Mouse (Mus musculus): ENCODE data around the gene Rasl2-9. TPM values are rescaled to one million over a fixed set of nuclear protein-coding genes. Genes with fewer than 3 reads are reported as not detected.

Rasl2-9 gene
- polyA plus RNA-seq, 1 experiment from 2014 or later = 1.6 TPM

DNA sequence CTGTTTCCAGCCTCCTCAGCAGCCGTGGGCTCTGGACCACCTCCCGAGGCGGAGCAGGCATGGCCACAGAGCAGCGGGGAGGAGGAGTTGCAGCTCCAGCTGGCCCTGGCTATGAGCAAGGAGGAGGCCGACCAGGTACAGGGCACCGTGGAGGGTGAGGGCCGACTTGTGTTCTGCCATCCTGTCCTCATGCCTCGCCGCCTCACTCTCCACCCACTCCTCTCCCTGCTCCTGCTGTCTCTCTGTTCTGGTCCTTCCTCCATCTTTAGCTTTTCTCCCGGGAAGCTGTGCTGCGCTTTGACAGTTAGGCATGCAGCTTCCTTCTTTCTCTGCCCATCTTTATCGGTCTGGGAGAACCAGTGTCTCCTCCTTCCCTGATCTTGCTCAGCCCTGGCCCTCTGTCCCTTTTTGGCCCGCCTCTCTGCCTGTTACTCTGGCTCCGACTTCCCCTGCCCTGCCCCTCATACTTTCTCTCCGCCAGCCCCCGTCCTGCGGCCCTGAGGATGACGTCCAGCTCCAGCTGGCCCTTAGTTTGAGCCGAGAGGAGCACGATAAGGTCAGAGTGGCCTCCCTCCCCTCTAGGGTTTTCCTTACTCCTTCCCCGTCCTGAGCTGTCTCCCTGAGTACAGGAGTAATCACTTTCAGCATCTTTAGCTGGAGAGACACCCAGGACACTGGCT lies 32.8 kb downstream of the Rasl2-9 start:
- WGBS = 81% methylated on average over 21 of the region's 21 CpGs
- Histone ChIP-seq H3K36me3 (peaks cover 98% of the 10 kb centered on the region), H3K27ac (replicated peaks) (no peak overlapping the region), H3K9me3 (no peaks in the 10 kb centered on the region), H3K4me2 (no peak overlapping the region), H3K9ac (no peak overlapping the region), H3K4me3 (no peak overlapping the region), H3K4me1 (0 out of 2 replicates have a peak, but pooled peaks cover 1% of the 10 kb centered on the region), H3K27me3 (replicated peaks) (no peaks in the 10 kb centered on the region)
- no peak for ATAC-seq (ENCODE audit: extremely low read depth, insufficient number of reproducible peaks, low FRiP score, low TSS enrichment)

GRCm38 (mm10) chr7:5092381-5092780 lies 33.4 kb downstream of the Rasl2-9 start:
- peaks cover 97% of the 10 kb centered on the region for H3K36me3 ChIP-seq
- no peak overlapping the region for H3K9ac ChIP-seq
- 73% methylated on average over 6 of the region's 6 CpGs for WGBS
- no peaks in the 10 kb centered on the region for H3K9me3 ChIP-seq
- no peak overlapping the region for H3K4me3 ChIP-seq
- H3K27me3 ChIP-seq (replicated peaks) = no peaks in the 10 kb centered on the region
- no peak overlapping the region for H3K4me2 ChIP-seq
- ATAC-seq (ENCODE audit: extremely low read depth, insufficient number of reproducible peaks, low FRiP score, low TSS enrichment) = no peak
- no peak overlapping the region for H3K27ac ChIP-seq (replicated peaks)
- H3K4me1 ChIP-seq = 0 out of 2 replicates have a peak, but pooled peaks cover 4% of the 10 kb centered on the region

DNA sequence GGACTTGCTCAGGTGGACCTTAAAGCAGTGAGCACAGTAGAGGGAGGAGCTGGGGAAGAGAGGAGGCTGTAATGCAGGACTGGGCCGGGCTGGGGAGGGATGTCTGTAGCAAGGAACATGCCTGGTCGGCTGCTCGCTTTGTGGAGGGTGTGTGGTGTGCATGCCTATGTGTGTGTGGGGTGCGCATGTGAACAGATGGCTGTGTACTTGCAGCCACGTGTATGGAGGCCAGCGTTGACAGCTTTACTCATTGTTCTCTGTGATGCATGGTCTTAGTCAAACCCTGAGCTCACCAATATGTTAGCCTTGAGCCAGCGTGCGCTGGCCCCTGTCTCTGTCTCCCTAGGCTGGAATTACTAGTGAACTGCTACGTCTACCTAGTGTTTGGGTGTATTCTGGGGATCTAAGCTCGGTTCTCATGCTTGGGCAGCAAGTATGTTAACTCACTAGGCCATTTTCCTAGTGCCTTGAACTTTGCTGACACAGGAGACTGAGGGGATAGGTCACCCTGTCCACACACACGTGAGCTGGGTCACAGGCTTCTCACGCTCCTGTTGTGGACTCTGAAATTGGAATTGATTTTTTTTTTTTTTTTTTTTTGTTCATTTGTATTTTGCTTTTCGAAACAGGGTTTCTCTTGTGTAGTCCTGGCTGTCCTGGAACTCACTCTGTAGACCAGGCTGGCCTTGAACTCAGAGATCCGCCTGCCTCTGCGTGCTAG lies 34.6 kb downstream of the Rasl2-9 start:
- no peak overlapping the region for H3K27ac ChIP-seq (replicated peaks)
- 0 out of 2 replicates have a peak, but pooled peaks cover 7% of the 10 kb centered on the region for H3K4me1 ChIP-seq
- peaks cover 94% of the 10 kb centered on the region for H3K36me3 ChIP-seq
- no peak overlapping the region for H3K4me2 ChIP-seq
- no peak for ATAC-seq (ENCODE audit: extremely low read depth, insufficient number of reproducible peaks, low FRiP score, low TSS enrichment)
- no peak overlapping the region for H3K4me3 ChIP-seq
- no peaks in the 10 kb centered on the region for H3K9me3 ChIP-seq
- 85% methylated on average over 15 of the region's 15 CpGs for WGBS
- H3K9ac ChIP-seq = no peak overlapping the region
- no peaks in the 10 kb centered on the region for H3K27me3 ChIP-seq (replicated peaks)

DNA sequence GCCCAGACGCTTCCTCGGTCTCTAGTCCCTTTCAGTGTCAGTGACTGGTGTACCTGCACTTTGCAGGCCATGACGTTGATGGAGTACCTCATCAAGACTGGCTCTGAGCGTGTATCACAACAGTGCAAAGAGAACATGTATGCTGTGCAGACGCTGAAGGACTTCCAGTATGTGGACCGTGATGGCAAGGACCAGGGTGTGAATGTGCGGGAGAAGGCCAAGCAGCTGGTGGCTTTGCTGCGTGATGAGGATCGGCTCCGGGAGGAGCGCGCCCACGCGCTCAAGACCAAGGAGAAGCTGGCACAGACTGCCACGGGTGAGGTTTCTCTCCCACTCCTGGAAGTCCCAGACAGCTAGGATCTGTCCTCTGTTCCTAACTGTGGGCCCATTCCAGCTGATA lies 35.9 kb downstream of the Rasl2-9 start:
- ATAC-seq (ENCODE audit: extremely low read depth, insufficient number of reproducible peaks, low FRiP score, low TSS enrichment) = no peak
- Histone ChIP-seq H3K36me3 (peaks cover 94% of the 10 kb centered on the region), H3K27ac (replicated peaks) (no peak overlapping the region), H3K4me1 (peaks cover 19% of the 10 kb centered on the region), H3K27me3 (replicated peaks) (no peaks in the 10 kb centered on the region), H3K9ac (no peak overlapping the region), H3K4me3 (no peak overlapping the region), H3K9me3 (no peaks in the 10 kb centered on the region), H3K4me2 (no peak overlapping the region)
- WGBS = 88% methylated on average over 15 of the region's 15 CpGs

DNA sequence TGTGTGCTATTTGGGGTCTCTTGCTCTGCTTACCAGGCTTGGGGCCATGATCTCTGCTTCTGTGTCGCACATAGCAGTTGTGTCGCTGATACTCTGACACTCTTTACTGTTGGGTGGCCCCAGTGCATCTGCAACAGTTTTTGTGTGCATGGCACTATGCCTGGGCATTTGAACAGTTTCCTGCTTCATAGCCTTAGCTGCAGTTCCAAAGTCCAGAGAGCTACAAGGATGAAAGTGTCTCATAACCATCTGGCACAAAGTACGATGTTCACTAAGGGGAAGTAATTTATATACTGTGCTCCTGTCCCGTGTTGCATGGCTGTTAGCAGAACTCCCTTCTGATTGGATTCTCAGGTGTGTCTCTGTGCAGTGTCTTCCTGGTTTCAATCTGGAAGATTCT lies 37.9 kb downstream of the Rasl2-9 start:
- Histone ChIP-seq H3K4me1 (peaks cover 35% of the 10 kb centered on the region), H3K4me2 (no peak overlapping the region), H3K27me3 (replicated peaks) (no peaks in the 10 kb centered on the region), H3K9me3 (no peaks in the 10 kb centered on the region), H3K9ac (no peak overlapping the region), H3K27ac (replicated peaks) (no peak overlapping the region), H3K36me3 (peaks cover 93% of the 10 kb centered on the region), H3K4me3 (no peak overlapping the region)
- no peak for ATAC-seq (ENCODE audit: extremely low read depth, insufficient number of reproducible peaks, low FRiP score, low TSS enrichment)
- 88% methylated on average over 4 of the region's 4 CpGs for WGBS

DNA sequence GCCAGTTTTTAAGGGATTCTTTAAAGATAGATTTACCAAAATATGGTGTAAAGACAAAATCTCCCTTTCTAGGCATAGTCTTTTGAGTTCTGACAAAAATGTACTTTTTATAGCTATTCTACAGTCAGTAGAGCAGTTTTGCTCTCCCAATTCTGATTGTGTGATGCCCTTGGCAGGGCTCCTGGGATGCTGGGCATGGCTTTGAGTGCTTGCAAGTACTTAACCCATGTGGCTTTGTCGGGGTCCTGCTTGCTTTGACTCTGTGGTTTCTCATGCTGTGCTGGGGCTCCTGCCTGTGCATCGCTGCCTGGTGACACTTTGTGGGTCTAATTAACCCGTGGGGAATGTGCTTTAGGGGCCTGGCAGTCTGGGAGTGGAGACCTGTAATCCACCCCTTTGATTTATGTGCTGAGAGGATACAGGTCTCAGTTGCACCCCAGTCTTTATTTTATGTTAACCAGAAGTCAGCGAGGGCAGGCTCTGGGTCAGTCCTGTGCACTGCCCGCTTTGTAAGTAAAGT lies 38.8 kb downstream of the Rasl2-9 start:
- H3K9me3 ChIP-seq = no peaks in the 10 kb centered on the region
- peaks cover 42% of the 10 kb centered on the region for H3K4me1 ChIP-seq
- no peak overlapping the region for H3K4me3 ChIP-seq
- no peak for ATAC-seq (ENCODE audit: extremely low read depth, insufficient number of reproducible peaks, low FRiP score, low TSS enrichment)
- WGBS = 89% methylated on average over 5 of the region's 5 CpGs
- no peaks in the 10 kb centered on the region for H3K27me3 ChIP-seq (replicated peaks)
- H3K4me2 ChIP-seq = no peak overlapping the region
- peaks cover 89% of the 10 kb centered on the region for H3K36me3 ChIP-seq
- H3K27ac ChIP-seq (replicated peaks) = no peak overlapping the region
- no peak overlapping the region for H3K9ac ChIP-seq

GRCm38 (mm10) chr7:5085512-5085911 lies 40.2 kb downstream of the Rasl2-9 start:
- Histone ChIP-seq H3K27me3 (replicated peaks) (no peaks in the 10 kb centered on the region), H3K4me1 (peaks cover 55% of the 10 kb centered on the region), H3K4me2 (no peak overlapping the region), H3K27ac (replicated peaks) (no peak overlapping the region), H3K36me3 (peaks cover 78% of the 10 kb centered on the region), H3K4me3 (no peak overlapping the region), H3K9me3 (no peaks in the 10 kb centered on the region), H3K9ac (no peak overlapping the region)
- WGBS = 68% methylated on average over 1 of the region's 1 CpGs
- no peak for ATAC-seq (ENCODE audit: extremely low read depth, insufficient number of reproducible peaks, low FRiP score, low TSS enrichment)

- H3K9me3 ChIP-seq = no peaks in the 10 kb centered on the region
- WGBS = 87% methylated on average over 18 of the region's 18 CpGs
- no peak overlapping the region for H3K9ac ChIP-seq
- H3K27ac ChIP-seq (replicated peaks) = no peak overlapping the region; the same call in 1 of the 2 replicates
- H3K4me3 ChIP-seq = no peak overlapping the region
- ATAC-seq (ENCODE audit: extremely low read depth, insufficient number of reproducible peaks, low FRiP score, low TSS enrichment) = no peak
- H3K36me3 ChIP-seq = peaks cover 66% of the 10 kb centered on the region
- no peaks in the 10 kb centered on the region for H3K27me3 ChIP-seq (replicated peaks)
- H3K4me1 ChIP-seq = peaks cover 55% of the 10 kb centered on the region
- no peak overlapping the region; the same call in 1 of the 2 replicates for H3K4me2 ChIP-seq
Measured at GRCm38 (mm10) chr7:5083325-5084105, 42.2 kb downstream of the Rasl2-9 start.

DNA sequence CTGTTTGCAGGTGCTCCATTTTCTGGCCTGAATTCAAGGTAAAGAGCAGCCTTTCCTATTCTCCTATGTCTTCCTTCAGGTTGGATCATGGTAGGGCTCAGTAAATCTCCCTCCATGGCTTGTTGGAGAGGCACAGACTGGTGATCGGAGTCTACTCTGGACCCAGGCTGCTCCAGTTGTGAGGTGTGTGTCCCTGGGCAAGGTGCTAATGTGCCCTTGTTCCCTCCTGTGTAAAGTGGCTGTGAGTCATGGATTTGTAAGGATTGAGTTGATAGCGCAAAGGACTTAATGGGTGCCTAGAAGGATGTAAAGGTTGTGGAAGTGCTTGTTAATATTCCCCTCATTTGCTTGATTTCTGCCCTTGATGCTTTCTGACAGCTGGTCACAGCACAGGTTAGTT lies 43.8 kb downstream of the Rasl2-9 start:
- ATAC-seq (ENCODE audit: extremely low read depth, insufficient number of reproducible peaks, low FRiP score, low TSS enrichment) = no peak
- peak overlapping the region; percentile 97 for H3K9ac ChIP-seq
- no peaks in the 10 kb centered on the region for H3K27me3 ChIP-seq (replicated peaks)
- WGBS = 96% methylated on average over 2 of the region's 2 CpGs
- H3K9me3 ChIP-seq = no peaks in the 10 kb centered on the region
- peaks cover 70% of the 10 kb centered on the region for H3K36me3 ChIP-seq
- peak overlapping the region; percentile 96 for H3K4me3 ChIP-seq
- no peak overlapping the region for H3K27ac ChIP-seq (replicated peaks)
- peak overlapping the region; percentile 85 for H3K4me2 ChIP-seq
- peaks cover 51% of the 10 kb centered on the region for H3K4me1 ChIP-seq

DNA sequence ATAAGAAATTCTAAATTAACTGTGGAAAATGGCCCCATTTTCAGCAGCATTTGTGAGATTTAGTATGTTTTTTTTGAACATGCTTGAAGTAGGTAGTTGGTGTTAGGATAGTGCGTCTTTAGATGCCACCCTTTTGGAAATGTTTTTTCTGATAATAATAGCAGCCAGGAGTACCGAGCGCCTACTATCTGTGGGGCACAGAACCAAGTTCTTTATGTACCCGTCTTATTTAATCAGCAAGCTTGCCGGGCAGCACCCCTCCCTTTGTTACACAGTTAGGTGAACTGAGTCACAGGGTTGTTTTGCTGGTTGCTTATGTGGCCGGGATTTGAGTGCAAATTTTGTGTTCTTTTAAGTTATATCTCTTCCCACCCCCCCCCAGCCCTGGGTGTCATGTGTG lies 44.5 kb downstream of the Rasl2-9 start:
- WGBS = 38% methylated on average over 6 of the region's 6 CpGs
- Histone ChIP-seq H3K9ac (peak overlapping the region; percentile 97), H3K36me3 (peaks cover 70% of the 10 kb centered on the region), H3K9me3 (no peaks in the 10 kb centered on the region), H3K4me2 (peak overlapping the region; percentile 85), H3K4me1 (peaks cover 55% of the 10 kb centered on the region), H3K4me3 (peak overlapping the region; percentile 96), H3K27me3 (replicated peaks) (no peaks in the 10 kb centered on the region), H3K27ac (replicated peaks) (peak overlapping the region; percentile 96)
- ATAC-seq (ENCODE audit: extremely low read depth, insufficient number of reproducible peaks, low FRiP score, low TSS enrichment) = no peak

DNA sequence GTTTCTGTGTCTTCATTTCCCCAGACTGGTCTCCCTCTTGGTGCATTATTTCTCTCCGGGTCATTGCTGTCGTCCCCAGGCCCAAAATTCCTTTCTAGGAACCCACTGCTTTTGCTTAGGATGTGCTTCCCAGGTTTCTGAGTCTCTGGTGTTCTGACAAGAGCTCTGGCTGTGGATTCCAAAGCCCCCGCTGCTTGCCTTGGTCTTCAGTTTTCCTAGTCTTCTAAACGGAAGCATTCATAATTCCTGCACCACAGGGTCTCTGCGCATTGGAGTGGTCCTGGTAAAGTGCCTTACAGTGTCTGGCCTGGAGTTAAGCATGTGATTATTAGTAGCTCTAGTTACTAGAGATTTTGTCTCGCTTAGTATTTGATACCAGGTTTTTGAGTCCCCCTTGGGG lies 44.9 kb downstream of the Rasl2-9 start:
- Histone ChIP-seq H3K9me3 (no peaks in the 10 kb centered on the region), H3K36me3 (peaks cover 69% of the 10 kb centered on the region), H3K4me1 (peaks cover 52% of the 10 kb centered on the region), H3K9ac (peak overlapping the region; percentile 97), H3K4me3 (peak overlapping the region; percentile 96), H3K4me2 (peak overlapping the region; percentile 85), H3K27me3 (replicated peaks) (no peaks in the 10 kb centered on the region), H3K27ac (replicated peaks) (peak overlapping the region; percentile 96)
- ATAC-seq (ENCODE audit: extremely low read depth, insufficient number of reproducible peaks, low FRiP score, low TSS enrichment) = no peak
- 10% methylated on average over 6 of the region's 6 CpGs for WGBS
